ENCODE assay signal across 17 mouse cellular contexts in genomic region chr7:142341564-142342246, GRCm38 (mm10). TPM values are rescaled to one million over a fixed set of nuclear protein-coding genes. Genes with fewer than 3 reads are reported as not detected.
DNase-seq lines count a peak whose midpoint lies in the region; ATAC-seq and TF ChIP-seq lines count a peak whose summit lies in the region.
"Had no signal": no experiment of that assay in that cellular context is flagged by ENCODE, and none has a peak within 500 bp of the region (broad histone marks: within the 10 kb centered on the region; RNA-seq: fewer than 3 reads in every experiment).

No protein-coding gene starts in this region.

- no peaks in the 10 kb centered on the region for H3K36me3 ChIP-seq in liver, embryonic 13.5 days
- no peaks in the 10 kb centered on the region for H3K36me3 ChIP-seq in stomach, embryonic 14.5 days (ENCODE audit: control insufficient read depth, insufficient read depth, low read length)
- H3K36me3 ChIP-seq: G1E had no signal

- TF ChIP-seq POLR2A in bone marrow macrophage, adult 2 months (IDR thresholded peaks at IDR 0.05; ENCODE audit: borderline replicate concordance, low read depth, low read length): no peak

- 0 out of 2 replicates have a peak overlapping the region, but pooled peaks have one; percentile 34 for H3K27ac ChIP-seq in liver, embryonic 13.5 days
- H3K27ac ChIP-seq in bone marrow macrophage, adult 2 months (ENCODE audit: insufficient read depth, low read depth, low read length): peak overlapping the region; percentile 25
- H3K27ac ChIP-seq in stomach, embryonic 14.5 days (ENCODE audit: low read length): peak overlapping the region; percentile 10; the same call in 1 of the 2 replicates

- ATAC-seq in liver, embryonic 13.5 days (ENCODE audit: low read depth): no peak
- peak; percentile 51; the same call in 1 of the 2 replicates for ATAC-seq in stomach, embryonic 14.5 days (ENCODE audit: insufficient number of reproducible peaks, insufficient read depth, low FRiP score, low read depth)
- ATAC-seq in frontal cortex, adult (ENCODE audit: low TSS enrichment): no peak

- no peak overlapping the region for H3K4me2 ChIP-seq in liver, embryonic 13.5 days
- no peak overlapping the region for H3K4me2 ChIP-seq in stomach, embryonic 14.5 days (replicated peaks; ENCODE audit: low read depth, low read length)

- no peak for TF ChIP-seq CTCF in bone marrow macrophage, adult 2 months (IDR thresholded peaks at IDR 0.05; ENCODE audit: low read depth, low read length)

- H3K4me3 ChIP-seq in liver, embryonic 13.5 days (replicated peaks): no peak overlapping the region
- no peak overlapping the region for H3K4me3 ChIP-seq in bone marrow macrophage, adult 2 months (ENCODE audit: insufficient read depth, low read length)
- no peak overlapping the region for H3K4me3 ChIP-seq in stomach, embryonic 14.5 days (ENCODE audit: low read depth, low read length)

- H3K9me3 ChIP-seq in liver, embryonic 13.5 days (replicated peaks): no peaks in the 10 kb centered on the region
- no peaks in the 10 kb centered on the region for H3K9me3 ChIP-seq in stomach, embryonic 14.5 days (ENCODE audit: control insufficient read depth, low read depth, low read length)
- H3K9me3 ChIP-seq: G1E had no signal

- H3K27me3 ChIP-seq in liver, embryonic 13.5 days: no peaks in the 10 kb centered on the region
- H3K27me3 ChIP-seq in stomach, embryonic 14.5 days (ENCODE audit: control insufficient read depth, insufficient read depth, low read length): no peaks in the 10 kb centered on the region

- no peak overlapping the region for H3K9ac ChIP-seq in liver, embryonic 13.5 days
- no peak overlapping the region for H3K9ac ChIP-seq in stomach, embryonic 14.5 days (replicated peaks; ENCODE audit: low read depth, low read length)

- DNase-seq in liver, embryonic 13.5 days: no peak
- no peak for DNase-seq in liver
- peak; percentile 86 for DNase-seq in gonadal fat pad, adult 2 months (ENCODE audit: low read depth)
- DNase-seq in adrenal gland, postnatal 10 days: no peak
- DNase-seq in adrenal gland, postnatal 4 days (ENCODE audit: low spot score in 2 of 2): no peak
- DNase-seq: adrenal gland, adult 8-10 months; cerebellum, adult 9-11 months; heart, postnatal 10 days; kidney, postnatal 10 days; midbrain, embryonic 14.5 days had no signal

- H3K4me1 ChIP-seq in liver, embryonic 13.5 days (replicated peaks): peaks cover 28% of the 10 kb centered on the region
- peaks cover 57% of the 10 kb centered on the region for H3K4me1 ChIP-seq in bone marrow macrophage, adult 2 months (ENCODE audit: control insufficient read depth, insufficient read depth, low read length)
- H3K4me1 ChIP-seq in stomach, embryonic 14.5 days (ENCODE audit: control insufficient read depth, insufficient read depth, low read length): no peaks in the 10 kb centered on the region

- 68% methylated on average over 10 of the region's 10 CpGs for WGBS in liver, embryonic 13.5 days (ENCODE audit: insufficient replicate concordance)
- 44% methylated on average over 10 of the region's 10 CpGs for WGBS in stomach, embryonic 14.5 days

RNA-seq across cellular contexts. Expression of gene Ifitm10, which starts 31.8 kb away (rescaled TPM):
- 1.5 and 1.8 TPM in 2 replicates for polyA plus RNA-seq in liver, embryonic 13.5 days (2015; fragmentation: Nextera tagmentation; extraction: Ambion mirVana)
- polyA plus RNA-seq in bone marrow macrophage, adult 2 months (2012; ENCODE audit: insufficient read depth, insufficient read length, missing spikeins): 0.59 TPM in 1 of 2 replicates, not detected in the other
- 4.5 and 5.4 TPM in 2 replicates for polyA plus RNA-seq in gonadal fat pad, adult 2 months (2012; rRNA removed)
- 1.2 and 2.5 TPM in 2 replicates for polyA plus RNA-seq in stomach, embryonic 14.5 days (2014; fragmentation: Nextera tagmentation; extraction: Ambion mirVana)
- 1 to 10 TPM; 3.5 to 3.6 TPM for total RNA-seq in adrenal gland, postnatal 10 days (2021)
- total RNA-seq in adrenal gland, postnatal 4 days (2021): 1 to 10 TPM; 5.1 to 6.2 TPM

RNA-seq across cellular contexts. Expression of gene Krtap5-4, which starts 38.4 kb away (rescaled TPM):
- polyA plus RNA-seq in liver, embryonic 13.5 days (2015; fragmentation: Nextera tagmentation; extraction: Ambion mirVana): not detected in 2 replicates
- polyA plus RNA-seq in bone marrow macrophage, adult 2 months (2012; ENCODE audit: insufficient read depth, insufficient read length, missing spikeins): not detected in 2 replicates
- polyA plus RNA-seq in gonadal fat pad, adult 2 months (2012; rRNA removed): not detected in 2 replicates
- not detected in 2 replicates for polyA plus RNA-seq in stomach, embryonic 14.5 days (2014; fragmentation: Nextera tagmentation; extraction: Ambion mirVana)
- not detected for total RNA-seq in adrenal gland, postnatal 10 days (2021)
- total RNA-seq in adrenal gland, postnatal 4 days (2021): not detected
- total RNA-seq: adrenal gland, adult 8-10 months; G1E; heart, postnatal 10 days; left cerebral cortex, postnatal 14 days had no signal
- polyA plus RNA-seq: forebrain, embryonic 11.5 days; G1E; midbrain, embryonic 14.5 days; urinary bladder, adult 2 months had no signal

RNA-seq across cellular contexts. Expression of gene Gm49369, which starts 40.8 kb away (rescaled TPM):
- polyA plus RNA-seq in liver, embryonic 13.5 days (2015; fragmentation: Nextera tagmentation; extraction: Ambion mirVana): 0.61 TPM in 1 of 2 replicates, not detected in the other
- polyA plus RNA-seq in bone marrow macrophage, adult 2 months (2012; ENCODE audit: insufficient read depth, insufficient read length, missing spikeins): 1.1 TPM in 1 of 2 replicates, not detected in the other
- 0.74 and 1.0 TPM in 2 replicates for polyA plus RNA-seq in gonadal fat pad, adult 2 months (2012; rRNA removed)
- not detected in 2 replicates for polyA plus RNA-seq in stomach, embryonic 14.5 days (2014; fragmentation: Nextera tagmentation; extraction: Ambion mirVana)
- 1 to 10 TPM in 1 of 2 experiments, under 1 TPM in 1; 0.73 to 3.7 TPM for total RNA-seq in adrenal gland, postnatal 10 days (2021)
- 1 to 10 TPM in 1 of 2 experiments, under 1 TPM in 1; 0.48 to 4.3 TPM for total RNA-seq in adrenal gland, postnatal 4 days (2021)
- polyA plus RNA-seq: forebrain, embryonic 11.5 days had no signal

RNA-seq across cellular contexts. Expression of gene Krtap5-1, which starts 44.8 kb away (rescaled TPM):
- not detected in 2 replicates for polyA plus RNA-seq in liver, embryonic 13.5 days (2015; fragmentation: Nextera tagmentation; extraction: Ambion mirVana)
- polyA plus RNA-seq in bone marrow macrophage, adult 2 months (2012; ENCODE audit: insufficient read depth, insufficient read length, missing spikeins): not detected in 2 replicates
- not detected in 2 replicates for polyA plus RNA-seq in gonadal fat pad, adult 2 months (2012; rRNA removed)
- not detected in 2 replicates for polyA plus RNA-seq in stomach, embryonic 14.5 days (2014; fragmentation: Nextera tagmentation; extraction: Ambion mirVana)
- total RNA-seq in adrenal gland, postnatal 10 days (2021): not detected
- not detected for total RNA-seq in adrenal gland, postnatal 4 days (2021)
- total RNA-seq: adrenal gland, adult 8-10 months; G1E; heart, postnatal 10 days; left cerebral cortex, postnatal 14 days had no signal
- polyA plus RNA-seq: forebrain, embryonic 11.5 days; G1E; midbrain, embryonic 14.5 days; urinary bladder, adult 2 months had no signal

RNA-seq across cellular contexts. Expression of gene Ctsd, which starts 46.1 kb away (rescaled TPM):
- polyA plus RNA-seq in liver, embryonic 13.5 days (2015; fragmentation: Nextera tagmentation; extraction: Ambion mirVana): 297 and 306 TPM in 2 replicates
- 2,800 and 3,060 TPM in 2 replicates for polyA plus RNA-seq in bone marrow macrophage, adult 2 months (2012; ENCODE audit: insufficient read depth, insufficient read length, missing spikeins)
- 1,099 and 1,739 TPM in 2 replicates for polyA plus RNA-seq in gonadal fat pad, adult 2 months (2012; rRNA removed)
- 267 and 273 TPM in 2 replicates for polyA plus RNA-seq in stomach, embryonic 14.5 days (2014; fragmentation: Nextera tagmentation; extraction: Ambion mirVana)
- 100 to 1,000 TPM; 603 to 610 TPM for total RNA-seq in adrenal gland, postnatal 10 days (2021)
- total RNA-seq in adrenal gland, postnatal 4 days (2021): 100 to 1,000 TPM; 536 to 544 TPM
